Mouse (Mus musculus) kidney, adult 2 months (tissue): ENCODE data around the gene Acsm4.
"Not testable (repeated sequence)": the region's sequence is repeated elsewhere in the genome, so short reads cannot be mapped to it uniquely, and the experiment has no call there.

Experiments
- CTCF ChIP-seq: fragments of 200-500 bp; conservative IDR thresholded peaks from 2 replicates; pipeline ENCODE4 v1.5.1; 2011; ENCODE audit warnings: low read depth, mild to moderate bottlenecking, control low read depth, low read length, moderate library complexity, mixed read lengths; ENCODE audit not compliant: insufficient read depth, insufficient read length
- POLR2A ChIP-seq: fragments of 200-500 bp; IDR thresholded peaks from one replicate; pipeline ENCODE4 v1.6.1; 2011; ENCODE audit warnings: low read depth, low read length, control low read depth

GRCm38 (mm10) chr7:119739798-119740468 is 50.1 kb downstream of the Acsm4 start:
- not testable (repeated sequence) for TF ChIP-seq CTCF, POLR2A
